Mouse (Mus musculus): ENCODE data around the gene Cnpy3. TPM values are rescaled to one million over a fixed set of nuclear protein-coding genes. Genes with fewer than 3 reads are reported as not detected.

The Cnpy3 gene
- total RNA-seq, 4 experiments from 2014 or later: 17.2 to 22.1 (median 18.4) TPM

GRCm38 (mm10) chr17:46714756-46715481 is 37.1 kb downstream of the Cnpy3 start:
- DNase-seq (ENCODE audit: low spot score): no peak

DNA sequence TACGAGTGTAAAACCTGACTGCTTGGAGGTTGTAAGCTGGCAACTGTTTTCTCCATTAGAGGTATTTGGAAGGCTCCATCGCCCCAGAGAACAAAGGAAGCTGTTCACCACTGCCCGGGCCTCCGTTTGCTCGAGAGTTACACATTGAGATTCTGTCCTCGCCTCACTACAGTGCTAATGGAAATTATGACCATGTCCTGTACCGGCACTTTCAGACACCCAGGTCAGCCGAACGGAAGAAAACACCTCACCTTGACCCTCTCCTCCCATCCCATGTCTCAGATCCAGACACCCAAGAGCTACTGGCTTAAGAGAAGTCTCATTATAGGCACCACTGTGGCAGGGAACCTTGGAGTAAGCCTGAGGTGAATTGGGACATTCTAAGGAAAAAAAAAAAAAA is 38.2 kb downstream of the Cnpy3 start:
- DNase-seq (ENCODE audit: low spot score): no peak

DNA sequence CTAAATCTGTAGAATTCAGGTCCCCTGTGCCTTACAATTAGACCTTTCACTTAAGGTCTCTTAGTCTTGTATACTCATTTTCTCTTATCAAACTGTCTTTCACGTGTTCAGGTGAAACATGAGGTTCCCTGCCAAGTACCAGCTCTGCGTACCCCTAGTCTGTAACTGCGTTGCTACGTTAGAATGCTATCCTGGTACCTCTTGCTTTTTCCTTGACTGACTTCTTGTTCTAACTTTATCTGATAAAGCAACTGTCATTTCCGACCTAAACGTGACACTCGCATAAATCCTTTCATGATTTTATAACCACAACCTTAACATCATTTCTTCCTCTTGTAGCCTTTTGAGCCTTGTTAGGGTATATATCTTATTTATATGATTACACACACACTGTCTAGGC is 39.6 kb downstream of the Cnpy3 start:
- no peak for DNase-seq (ENCODE audit: low spot score)

DNA sequence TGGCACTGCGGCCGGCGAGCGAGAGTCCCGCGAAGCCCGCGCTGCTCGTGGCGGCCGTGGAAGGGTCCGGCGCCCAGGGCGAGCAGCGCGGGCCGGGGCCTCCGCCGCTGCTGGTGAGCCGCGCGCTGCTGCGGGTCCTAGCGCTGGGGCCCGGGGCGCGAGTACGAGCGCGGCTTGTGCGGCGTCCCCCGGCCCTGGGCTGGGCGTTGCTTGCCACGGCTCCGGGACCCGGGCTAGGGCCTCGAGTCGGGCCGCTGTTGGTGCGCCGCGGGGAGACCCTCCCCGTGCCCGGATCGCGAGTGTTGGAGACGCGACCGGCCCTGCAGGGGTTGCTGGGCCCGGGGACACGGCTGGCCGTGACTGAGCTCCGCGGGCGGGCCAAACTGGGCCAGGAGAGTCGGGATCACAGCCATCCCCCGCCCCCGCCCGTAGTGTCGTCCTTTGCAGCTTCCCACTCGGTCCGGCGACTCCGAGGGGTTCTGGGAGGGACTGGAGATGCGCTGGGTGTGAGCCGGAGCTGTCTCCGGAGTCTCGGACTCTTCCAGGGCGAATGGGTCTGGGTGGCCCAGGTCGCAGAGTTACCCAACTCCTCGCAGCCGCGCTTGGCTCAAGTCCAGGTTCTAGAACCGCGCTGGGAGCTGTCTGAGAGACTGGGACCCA is 40.3 kb downstream of the Cnpy3 start:
- no peak for DNase-seq (ENCODE audit: low spot score)

DNA sequence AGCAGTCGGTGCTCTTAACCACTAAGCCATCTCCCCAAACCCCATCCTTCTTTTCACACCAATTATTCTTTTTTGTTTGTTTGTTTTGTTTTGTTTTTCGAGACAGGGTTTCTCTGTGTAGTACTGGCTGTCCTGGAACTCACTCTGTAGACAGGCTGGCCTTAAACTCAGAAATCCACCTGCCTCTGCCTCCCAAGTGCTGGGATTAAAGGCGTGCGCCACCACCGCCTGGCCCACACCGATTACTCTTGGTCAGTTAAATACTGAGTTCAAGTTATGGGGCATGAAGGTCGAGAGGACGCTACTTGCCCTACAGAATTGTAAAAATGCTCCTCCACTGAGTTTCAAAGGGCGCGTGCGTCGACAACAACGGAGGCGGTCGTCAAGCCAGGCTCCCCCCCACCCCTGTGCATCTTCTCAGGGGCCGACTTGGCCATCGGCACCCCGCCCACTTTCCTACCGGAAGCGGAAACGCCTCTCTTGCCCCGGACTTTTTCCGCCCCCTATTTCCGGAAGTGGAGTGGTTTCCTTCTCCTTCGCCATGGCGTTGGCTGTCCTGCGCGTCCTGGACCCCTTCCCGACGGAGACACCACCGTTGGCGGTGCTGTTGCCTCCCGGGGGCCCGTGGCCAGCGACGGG is 40.9 kb downstream of the Cnpy3 start, which contains the start of gene Pex6:
Pex6 (plus strand) TSS at position 505 of the 639 bp plus-strand sequence.
- peak; percentile 95 for DNase-seq (ENCODE audit: low spot score)

GRCm38 (mm10) chr17:46706375-46707089 is 45.5 kb downstream of the Cnpy3 start:
- DNase-seq (ENCODE audit: low spot score): no peak

GRCm38 (mm10) chr17:46704887-46705835 is 46.9 kb downstream of the Cnpy3 start, which contains the start of gene Ppp2r5d:
Gene Ppp2r5d (minus strand): TSS chr17:46705111.
- peak; percentile 98 for DNase-seq (ENCODE audit: low spot score)

- DNase-seq (ENCODE audit: low spot score): no peak
These were observed 47.8 kb downstream of the Cnpy3 start for GRCm38 (mm10) chr17:46703971-46704886.

- DNase-seq (ENCODE audit: low spot score): no peak
These were observed 49.5 kb downstream of the Cnpy3 start for GRCm38 (mm10) chr17:46702506-46702905.

DNA sequence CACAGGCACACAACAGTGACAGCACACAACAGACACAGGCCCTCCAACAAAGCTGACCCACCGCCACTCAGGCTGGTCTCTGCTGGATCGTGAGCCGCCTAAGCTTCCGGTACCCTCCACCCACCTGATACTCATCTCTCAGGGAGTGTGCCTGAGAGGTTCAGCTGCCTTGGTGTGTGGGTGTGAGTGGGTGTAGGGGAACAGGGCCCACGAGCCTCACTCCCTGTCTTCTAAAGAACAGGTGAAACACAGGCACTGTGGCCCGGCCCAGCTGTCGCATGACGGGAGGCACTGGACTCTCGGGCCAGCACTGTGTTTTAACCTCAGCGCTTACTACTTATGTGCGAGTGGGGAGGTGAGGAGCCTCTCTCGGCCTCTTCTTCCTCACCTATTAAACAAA is 49.9 kb downstream of the Cnpy3 start:
- DNase-seq (ENCODE audit: low spot score): no peak

DNA sequence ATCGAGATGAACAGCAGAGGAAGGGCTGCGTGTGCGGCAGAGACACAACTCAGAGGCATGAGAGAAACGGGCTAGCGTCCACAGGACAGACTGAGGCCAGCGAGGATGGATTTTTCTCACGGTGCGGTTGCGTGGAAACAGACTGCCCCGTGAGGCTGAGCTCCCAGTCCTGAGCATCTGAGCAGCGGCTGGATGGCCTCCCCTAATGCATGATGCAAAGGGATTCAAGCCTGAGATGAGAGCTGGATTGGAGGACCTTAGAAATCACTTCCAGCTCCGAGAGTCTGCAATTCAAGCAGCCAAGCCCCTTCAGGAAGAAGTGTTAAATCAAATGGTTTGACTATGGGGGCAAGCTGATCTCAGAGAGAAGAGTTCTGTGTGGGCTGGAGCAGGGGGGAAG is 50.5 kb downstream of the Cnpy3 start:
- no peak for DNase-seq (ENCODE audit: low spot score)

DNA sequence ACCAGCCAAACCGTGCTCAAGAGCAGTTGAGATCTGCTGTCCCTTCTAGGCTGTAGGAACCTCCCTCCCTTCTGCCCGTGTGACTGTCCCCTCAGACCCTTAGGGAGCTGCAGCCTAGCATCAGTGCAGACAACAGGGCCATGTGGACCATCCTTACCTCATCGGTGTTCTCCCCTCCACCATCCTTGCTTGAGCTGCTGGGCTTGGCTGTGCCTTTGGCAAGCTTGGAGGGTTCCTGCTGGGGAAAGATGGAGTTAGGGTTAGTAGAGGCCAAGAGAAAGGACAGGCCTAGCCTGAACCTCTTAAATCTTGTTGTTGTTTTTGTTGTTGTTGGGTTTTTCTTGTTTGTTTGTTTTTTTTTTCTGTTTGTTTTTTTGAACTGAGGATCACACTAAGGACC is 52.1 kb downstream of the Cnpy3 start:
- no peak for DNase-seq (ENCODE audit: low spot score)

DNA sequence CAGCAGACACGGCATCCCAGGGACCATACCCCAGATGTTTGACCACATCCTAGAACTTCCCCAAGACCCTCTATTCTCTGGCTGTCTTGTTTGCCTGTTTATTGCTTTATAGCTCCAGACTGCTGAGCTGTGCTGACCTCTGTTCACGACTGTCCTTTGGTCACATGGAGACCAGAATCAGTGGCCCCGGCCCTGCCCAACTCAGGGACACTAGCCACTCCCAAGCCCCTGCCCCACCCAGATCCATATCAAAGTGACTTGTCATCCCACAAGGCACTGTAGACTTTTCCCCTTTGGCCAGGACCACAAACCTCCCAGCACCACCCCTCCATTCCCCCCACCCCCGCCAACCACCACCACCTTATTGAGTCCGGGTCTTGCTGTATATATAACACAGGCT is 52.8 kb downstream of the Cnpy3 start:
- DNase-seq (ENCODE audit: low spot score): no peak

DNA sequence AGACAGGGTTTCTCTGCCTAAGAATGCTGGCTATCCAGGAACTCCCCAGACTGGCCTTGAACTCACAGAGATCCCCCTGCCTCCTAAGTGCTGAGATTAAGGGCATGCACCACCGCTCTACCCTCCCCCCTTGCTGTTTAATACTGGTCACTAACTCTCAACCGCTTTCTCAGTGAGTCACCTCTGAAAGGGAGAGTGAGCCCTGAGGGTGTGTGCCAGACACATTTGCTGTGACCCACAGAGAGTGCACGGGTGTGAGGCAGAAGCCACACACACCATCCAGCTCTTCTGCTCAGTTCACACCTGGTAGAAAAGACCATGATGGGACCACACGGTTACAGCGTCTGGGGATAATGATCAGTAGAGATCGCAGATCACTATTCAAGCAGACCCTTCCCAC is 53.5 kb downstream of the Cnpy3 start:
- no peak for DNase-seq (ENCODE audit: low spot score)

- no peak for DNase-seq (ENCODE audit: low spot score)
These were observed 57.4 kb downstream of the Cnpy3 start for GRCm38 (mm10) chr17:46694517-46695063.

DNA sequence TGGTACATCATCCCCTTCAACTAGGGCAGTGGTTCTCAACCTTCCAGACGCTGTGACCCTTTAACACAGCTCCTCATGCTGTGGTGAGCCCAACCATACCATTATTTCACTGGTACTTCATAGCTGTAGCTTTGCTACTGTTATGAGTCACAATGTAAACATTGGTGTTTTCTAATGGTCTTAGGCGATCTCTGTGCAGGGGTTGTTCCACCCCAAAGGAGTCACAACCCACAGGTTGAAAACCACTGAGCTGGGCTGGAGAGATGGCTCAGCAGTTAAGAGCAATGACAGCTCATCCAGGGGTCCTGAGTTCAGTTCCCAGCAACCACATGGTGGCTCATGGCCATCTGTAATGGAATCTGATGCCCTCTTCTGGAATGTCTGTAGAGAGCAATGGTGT is 60.6 kb downstream of the Cnpy3 start:
- no peak for DNase-seq (ENCODE audit: low spot score)

GRCm38 (mm10) chr17:46690665-46691064 is 61.3 kb downstream of the Cnpy3 start:
- DNase-seq (ENCODE audit: low spot score): no peak

- no peak for DNase-seq (ENCODE audit: low spot score)
These were observed 66.1 kb downstream of the Cnpy3 start for GRCm38 (mm10) chr17:46685913-46686312.

All from heart, adult 8-10 months (tissue).